Mouse (Mus musculus) erythroblast, embryonic 14.5 days (primary cell): Measurements from ENCODE around the gene Dbn1. TPM values are rescaled to one million over a fixed set of nuclear protein-coding genes. Genes with fewer than 3 reads are reported as not detected.

Source experiments
- H3K27me3 ChIP-seq: 2 replicates; pipeline ENCODE4 v1.6.1; 2012; ENCODE audit warnings: inconsistent platforms; ENCODE audit not compliant: control insufficient read depth
- H3K36me3 ChIP-seq: 2 replicates; pipeline ENCODE4 v1.6.1; 2012; ENCODE audit warnings: mild to moderate bottlenecking, inconsistent platforms; ENCODE audit not compliant: control insufficient read depth
- H3K4me1 ChIP-seq: 2 replicates; pipeline ENCODE4 v1.6.1; 2012; ENCODE audit warnings: inconsistent platforms; ENCODE audit not compliant: control insufficient read depth
- H3K4me3 ChIP-seq: replicated peaks from 2 replicates; pipeline ENCODE3; 2012; ENCODE audit warnings: moderate library complexity, mild to moderate bottlenecking, inconsistent platforms
- H3K9me3 ChIP-seq: 2 replicates; pipeline ENCODE4 v1.6.1; 2012; ENCODE audit warnings: low read length, inconsistent platforms, mixed read lengths; ENCODE audit not compliant: control insufficient read depth
- GATA1 ChIP-seq: IDR thresholded peaks from 2 replicates; pipeline ENCODE4 v1.6.1; 2012; ENCODE audit warnings: low read length, inconsistent platforms, mixed read lengths
- TAL1 ChIP-seq: IDR thresholded peaks from 3 replicates; pipeline ENCODE4 v1.6.1; 2012; ENCODE audit warnings: low read length, inconsistent platforms, mixed read lengths
- polyA plus RNA-seq: library from polyadenylated mRNA; stranded (reverse); fragments of >175 nt; gene quantifications from 2 replicates; pipeline ENCODE4 v1.2.3, GENCODE M21; 2012

Gene Dbn1
- polyA plus RNA-seq, 1 experiment: 0.06 TPM

GRCm38 (mm10) chr13:55468851-55469560 is 18.9 kb downstream of the Dbn1 start:
- TF ChIP-seq GATA1 (no peak), TAL1 (no peak)
- Histone ChIP-seq H3K36me3 (no peaks in the 10 kb centered on the region), H3K4me3 (no peak overlapping the region), H3K4me1 (peaks cover 26% of the 10 kb centered on the region), H3K9me3 (peaks cover 10% of the 10 kb centered on the region; the same call in 1 of the 2 replicates), H3K27me3 (peaks cover 100% of the 10 kb centered on the region)

- Histone ChIP-seq H3K4me3 (no peak overlapping the region), H3K36me3 (peaks cover 14% of the 10 kb centered on the region), H3K27me3 (peaks cover 79% of the 10 kb centered on the region), H3K9me3 (no peaks in the 10 kb centered on the region), H3K4me1 (peaks cover 14% of the 10 kb centered on the region)
- TF ChIP-seq GATA1 (no peak), TAL1 (no peak)
Measured at GRCm38 (mm10) chr13:55465830-55466440, 22.0 kb downstream of the Dbn1 start.

GRCm38 (mm10) chr13:55465184-55465583 is 22.7 kb downstream of the Dbn1 start:
- TF ChIP-seq TAL1: no peak
- no peak for TF ChIP-seq GATA1
- peaks cover 13% of the 10 kb centered on the region for H3K4me1 ChIP-seq
- H3K27me3 ChIP-seq: peaks cover 72% of the 10 kb centered on the region
- no peak overlapping the region for H3K4me3 ChIP-seq
- H3K9me3 ChIP-seq: no peaks in the 10 kb centered on the region
- H3K36me3 ChIP-seq: peaks cover 22% of the 10 kb centered on the region

GRCm38 (mm10) chr13:55464027-55464884 is 23.7 kb downstream of the Dbn1 start, which contains the start of gene Prr7:
TSS of gene Prr7 (plus strand) at chr13:55464267.
- H3K4me1 ChIP-seq: peaks cover 13% of the 10 kb centered on the region
- TF ChIP-seq GATA1 (no peak), TAL1 (no peak)
- peaks cover 62% of the 10 kb centered on the region for H3K27me3 ChIP-seq
- no peaks in the 10 kb centered on the region for H3K9me3 ChIP-seq
- peak within 1 kb of the TSS; percentile 34 for H3K4me3 ChIP-seq
- peaks cover 31% of the 10 kb centered on the region for H3K36me3 ChIP-seq

- peaks cover 55% of the 10 kb centered on the region for H3K27me3 ChIP-seq
- H3K4me1 ChIP-seq: peaks cover 13% of the 10 kb centered on the region
- no peaks in the 10 kb centered on the region for H3K9me3 ChIP-seq
- H3K36me3 ChIP-seq: peaks cover 39% of the 10 kb centered on the region
- TF ChIP-seq GATA1: no peak
- no peak for TF ChIP-seq TAL1
- no peak overlapping the region for H3K4me3 ChIP-seq
Measured at GRCm38 (mm10) chr13:55463399-55464026, 24.4 kb downstream of the Dbn1 start.

GRCm38 (mm10) chr13:55462965-55463364 is 24.9 kb downstream of the Dbn1 start:
- no peak overlapping the region for H3K4me3 ChIP-seq
- TF ChIP-seq GATA1: no peak
- TF ChIP-seq TAL1: no peak
- peaks cover 50% of the 10 kb centered on the region for H3K27me3 ChIP-seq
- H3K9me3 ChIP-seq: no peaks in the 10 kb centered on the region
- peaks cover 44% of the 10 kb centered on the region for H3K36me3 ChIP-seq
- peaks cover 13% of the 10 kb centered on the region for H3K4me1 ChIP-seq

- no peak for TF ChIP-seq TAL1
- no peak for TF ChIP-seq GATA1
- Histone ChIP-seq H3K27me3 (no peaks in the 10 kb centered on the region), H3K4me3 (no peak overlapping the region), H3K4me1 (peaks cover 34% of the 10 kb centered on the region), H3K36me3 (peaks cover 99% of the 10 kb centered on the region), H3K9me3 (no peaks in the 10 kb centered on the region)
Measured at GRCm38 (mm10) chr13:55451785-55452549, 35.9 kb downstream of the Dbn1 start.

- TF ChIP-seq GATA1 (no peak), TAL1 (no peak)
- Histone ChIP-seq H3K9me3 (no peaks in the 10 kb centered on the region), H3K27me3 (no peaks in the 10 kb centered on the region), H3K4me3 (no peak overlapping the region), H3K36me3 (peaks cover 97% of the 10 kb centered on the region), H3K4me1 (peaks cover 41% of the 10 kb centered on the region)
Measured at GRCm38 (mm10) chr13:55451296-55451695, 36.6 kb downstream of the Dbn1 start.
